Mouse (Mus musculus) midbrain, embryonic 16.5 days (tissue): ENCODE measurements at regions not wholly inside any gene's neighbourhood (a gene's known extent, or its start where the extent isn't known, plus 50 kb on each side); places are given as distances from the start of the nearest gene placed in this dataset.

Experiments
- ATAC-seq: fragments of 200-750 bp; cut with Nextera tagmentation; 2 replicates; pipeline ENCODE4 v1.8.0; 2017; ENCODE audit warnings: moderate TSS enrichment
- H3K27ac ChIP-seq: fragments of 300-500 bp; sonication (generic); 2 replicates; pipeline ENCODE4 v1.5.1; 2014; ENCODE audit warnings: mild to moderate bottlenecking, low read length, mixed read lengths
- H3K27me3 ChIP-seq: fragments of 300-500 bp; sonication (generic); 2 replicates; pipeline ENCODE4 v1.6.1; 2014; ENCODE audit warnings: low read depth, low read length, mixed read lengths; ENCODE audit not compliant: control insufficient read depth, insufficient read depth
- H3K36me3 ChIP-seq: fragments of 300-500 bp; sonication (generic); 2 replicates; pipeline ENCODE4 v1.6.1; 2014; ENCODE audit warnings: mild to moderate bottlenecking, low read length, moderate library complexity, mixed read lengths; ENCODE audit not compliant: control insufficient read depth, insufficient read depth
- H3K4me1 ChIP-seq: fragments of 300-500 bp; sonication (generic); 2 replicates; pipeline ENCODE4 v1.6.1; 2014; ENCODE audit warnings: mild to moderate bottlenecking, low read length, mixed read lengths; ENCODE audit not compliant: control insufficient read depth, insufficient read depth
- H3K4me2 ChIP-seq: fragments of 300-500 bp; sonication (generic); 2 replicates; pipeline ENCODE4 v1.6.1; 2014; ENCODE audit warnings: mild to moderate bottlenecking, low read length, mixed read lengths
- H3K4me3 ChIP-seq: fragments of 300-500 bp; sonication (generic); 2 replicates; pipeline ENCODE4 v1.5.1; 2014; ENCODE audit warnings: low read depth, mild to moderate bottlenecking, low read length, moderate library complexity, mixed read lengths
- H3K9ac ChIP-seq: fragments of 300-500 bp; sonication (generic); 2 replicates; pipeline ENCODE4 v1.6.1; 2014; ENCODE audit warnings: low read depth, low read length, mixed read lengths
- H3K9me3 ChIP-seq: fragments of 300-500 bp; sonication (generic); replicated peaks from 2 replicates; pipeline ENCODE4 v1.6.1; 2014; ENCODE audit warnings: mild to moderate bottlenecking, low read length, mixed read lengths; ENCODE audit not compliant: control insufficient read depth, poor library complexity, severe bottlenecking
- WGBS: fragments of 180-500 bp; shearing (Covaris S2); extraction: QIAGEN DNeasy Blood & Tissue Kit; methylation state at CpG from one replicate; pipeline ENCODE4 v1.1.7; 2014; 5-methylcytosine and 5-hydroxymethylcytosine counted together

- Histone ChIP-seq H3K27ac (no peak overlapping the region), H3K4me1 (no peaks in the 10 kb centered on the region; the same call in 1 of the 2 replicates), H3K4me2 (no peak overlapping the region), H3K36me3 (no peaks in the 10 kb centered on the region), H3K9ac (no peak overlapping the region), H3K4me3 (no peak overlapping the region), H3K27me3 (no peaks in the 10 kb centered on the region), H3K9me3 (no peaks in the 10 kb centered on the region)
- 62% methylated on average over 7 of the region's 7 CpGs for WGBS
- no peak for ATAC-seq
Observed at GRCm38 (mm10) chr16:23838696-23839095, 52.1 kb downstream of the Sst start.

DNA sequence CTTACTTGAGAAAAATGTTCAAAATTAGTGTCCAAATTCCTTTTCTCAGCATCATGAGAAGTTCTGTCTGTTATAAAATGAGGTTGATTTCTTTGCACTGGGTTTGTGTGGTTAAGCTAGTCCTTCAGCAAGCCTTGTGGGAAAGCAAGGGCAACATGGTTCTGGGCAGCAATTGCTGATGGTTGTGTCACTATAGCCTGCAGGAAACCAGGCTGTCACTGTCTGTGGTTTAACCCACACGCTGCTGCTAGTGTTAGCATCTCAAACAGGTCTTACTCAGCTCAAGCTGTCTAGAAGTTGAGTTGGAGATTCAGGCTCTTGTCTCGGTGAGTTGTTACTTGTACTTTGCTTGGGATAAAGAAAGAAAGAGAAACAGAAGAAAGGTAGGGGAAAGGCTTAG lies 52.6 kb downstream of the Sst start:
- no peaks in the 10 kb centered on the region; the same call in 1 of the 2 replicates for H3K4me1 ChIP-seq
- no peaks in the 10 kb centered on the region for H3K9me3 ChIP-seq
- no peak overlapping the region for H3K4me3 ChIP-seq
- no peaks in the 10 kb centered on the region for H3K36me3 ChIP-seq
- no peak overlapping the region for H3K27ac ChIP-seq
- H3K4me2 ChIP-seq = no peak overlapping the region
- WGBS = 72% methylated on average over 2 of the region's 2 CpGs
- H3K27me3 ChIP-seq = no peaks in the 10 kb centered on the region
- H3K9ac ChIP-seq = no peak overlapping the region
- no peak for ATAC-seq

DNA sequence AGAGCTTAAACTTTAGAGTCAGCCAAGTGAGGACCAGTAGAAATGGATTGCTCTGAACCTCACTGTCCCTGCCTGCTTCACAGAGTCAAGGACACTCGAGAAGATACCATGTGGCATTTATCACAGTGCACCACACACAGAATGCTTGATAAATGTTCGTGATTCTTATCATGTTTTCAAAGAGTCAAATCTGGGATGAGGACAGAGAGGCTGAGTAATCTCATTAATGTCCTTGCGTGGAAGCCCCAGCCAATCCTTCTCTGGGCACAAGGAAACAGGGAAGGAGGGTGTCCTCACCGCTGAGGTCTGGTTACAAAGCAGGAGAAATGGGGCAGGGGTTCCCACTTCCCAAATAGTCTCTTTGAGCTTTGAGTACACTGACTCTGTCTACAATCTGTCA lies 55.8 kb downstream of the Sst start:
- no peak for ATAC-seq
- Histone ChIP-seq H3K9me3 (no peaks in the 10 kb centered on the region), H3K4me2 (no peak overlapping the region), H3K27ac (no peak overlapping the region), H3K36me3 (no peaks in the 10 kb centered on the region), H3K4me1 (no peaks in the 10 kb centered on the region; the same call in 1 of the 2 replicates), H3K9ac (no peak overlapping the region), H3K27me3 (no peaks in the 10 kb centered on the region), H3K4me3 (no peak overlapping the region)
- WGBS = 66% methylated on average over 4 of the region's 4 CpGs

- Histone ChIP-seq H3K4me3 (no peak overlapping the region), H3K36me3 (no peaks in the 10 kb centered on the region), H3K9me3 (no peaks in the 10 kb centered on the region), H3K27me3 (no peaks in the 10 kb centered on the region), H3K4me2 (no peak overlapping the region), H3K27ac (no peak overlapping the region), H3K4me1 (no peaks in the 10 kb centered on the region; the same call in 1 of the 2 replicates), H3K9ac (no peak overlapping the region)
- WGBS = 46% methylated on average over 2 of the region's 2 CpGs
- ATAC-seq = no peak
Observed at GRCm38 (mm10) chr16:23833603-23834002, 57.2 kb downstream of the Sst start.

DNA sequence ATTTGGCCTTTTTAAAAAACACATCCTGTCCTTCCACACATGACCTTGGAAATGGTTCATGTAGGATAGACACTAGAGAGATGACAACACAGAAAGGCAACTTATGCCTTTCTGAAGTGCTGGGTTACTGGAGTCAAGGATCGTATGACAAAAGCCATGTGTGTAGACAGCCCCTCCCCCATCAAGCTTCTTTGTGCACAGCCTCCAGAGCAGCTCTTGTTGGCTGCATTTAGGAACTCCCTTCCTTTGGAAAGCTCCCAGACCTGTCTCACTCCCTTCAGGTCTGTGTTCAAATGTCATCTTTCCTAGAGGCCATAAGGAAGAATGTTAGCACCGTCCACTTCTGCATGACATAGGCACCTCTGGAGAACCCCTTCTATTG lies 57.7 kb downstream of the Sst start:
- peak overlapping the region; percentile 9; the same call in 1 of the 2 replicates for H3K27ac ChIP-seq
- 0 out of 2 replicates have a peak, but pooled peaks have one; percentile 22 for ATAC-seq
- 59% methylated on average over 2 of the region's 2 CpGs for WGBS

DNA sequence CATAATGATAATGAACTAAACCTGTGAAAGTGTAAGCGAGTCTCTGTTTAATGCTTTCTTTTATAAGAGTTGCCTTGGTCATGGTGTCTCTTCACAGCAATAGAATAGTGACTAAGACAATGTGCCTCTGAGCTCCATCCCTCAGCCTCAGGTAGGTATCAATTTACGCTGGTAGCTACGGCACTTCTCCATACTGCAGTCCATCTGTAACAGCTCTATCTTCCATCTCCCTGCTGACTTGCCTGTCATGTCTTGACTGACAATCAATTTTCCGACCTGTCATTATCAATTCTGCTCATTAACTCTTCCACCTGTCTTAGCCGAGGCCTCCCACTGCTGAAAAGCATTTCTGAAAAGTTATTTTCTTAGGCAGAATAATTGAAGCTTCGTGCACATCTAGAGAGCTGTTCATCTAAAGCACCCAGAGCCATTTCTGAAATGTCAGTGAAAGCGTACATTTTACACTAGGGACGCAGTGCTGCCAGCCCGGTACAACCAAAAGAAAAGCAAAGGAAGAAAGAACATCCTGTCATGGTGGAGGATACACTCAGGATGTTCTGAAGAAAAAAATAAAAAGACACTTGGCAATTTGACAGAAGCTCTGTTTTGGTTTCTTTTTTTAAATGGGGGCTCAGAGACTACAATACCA lies 58.2 kb downstream of the Sst start:
- Histone ChIP-seq H3K9me3 (no peaks in the 10 kb centered on the region), H3K27ac (0 out of 2 replicates have a peak overlapping the region, but pooled peaks have one; percentile 9), H3K4me3 (no peak overlapping the region), H3K27me3 (no peaks in the 10 kb centered on the region), H3K4me2 (no peak overlapping the region), H3K9ac (no peak overlapping the region), H3K4me1 (no peaks in the 10 kb centered on the region), H3K36me3 (no peaks in the 10 kb centered on the region)
- peak; percentile 67 for ATAC-seq
- 57% methylated on average over 9 of the region's 9 CpGs for WGBS

More for the DNA sequence above, 57.7 kb downstream of the Sst start:
- H3K9ac ChIP-seq = no peak overlapping the region
- H3K36me3 ChIP-seq = no peaks in the 10 kb centered on the region
- H3K4me1 ChIP-seq = no peaks in the 10 kb centered on the region
- H3K27me3 ChIP-seq = no peaks in the 10 kb centered on the region
- no peak overlapping the region for H3K4me3 ChIP-seq
- H3K9me3 ChIP-seq = no peaks in the 10 kb centered on the region
- no peak overlapping the region for H3K4me2 ChIP-seq

DNA sequence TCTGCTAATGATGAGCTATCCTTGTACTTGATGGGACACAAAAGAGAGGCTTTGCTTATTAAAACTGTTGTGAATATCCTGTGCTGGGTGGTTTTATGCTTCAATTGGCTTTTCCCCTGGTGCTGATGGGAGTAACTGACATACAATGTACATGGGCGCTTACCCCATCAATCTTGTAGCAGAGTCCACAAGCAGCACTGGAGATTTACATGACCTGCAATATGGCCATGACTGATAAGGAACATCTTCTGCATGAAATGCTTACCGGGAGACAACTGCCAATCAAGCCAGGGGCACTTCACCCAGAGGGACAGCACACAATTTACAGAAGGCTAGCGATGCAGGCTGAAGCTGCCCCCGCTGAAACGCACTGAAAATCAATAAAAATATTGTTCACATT lies 65.1 kb downstream of the Sst start:
- ATAC-seq = peak; percentile 77

DNA sequence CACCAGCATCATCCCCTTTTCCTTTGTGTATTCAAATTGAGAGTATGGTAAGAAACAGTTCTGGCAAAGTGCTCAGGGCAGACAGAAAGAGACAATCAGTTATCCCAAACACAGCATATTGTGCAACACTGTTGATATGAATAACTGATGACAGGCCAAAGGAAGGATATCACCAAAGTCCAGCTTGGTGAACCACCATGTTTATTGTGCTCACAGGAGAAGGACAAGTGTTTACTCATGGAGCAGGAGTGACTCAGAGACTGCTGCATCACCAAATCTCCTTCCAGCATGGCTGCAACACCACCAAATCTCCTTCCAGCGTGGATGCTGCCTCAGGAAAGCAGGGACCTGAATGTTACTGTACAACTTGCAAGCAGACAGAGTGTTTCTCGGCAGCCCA lies 105.5 kb downstream of the Sst start:
- Histone ChIP-seq H3K27ac (no peak overlapping the region), H3K9me3 (no peaks in the 10 kb centered on the region), H3K4me1 (no peaks in the 10 kb centered on the region), H3K4me3 (no peak overlapping the region), H3K27me3 (no peaks in the 10 kb centered on the region), H3K9ac (no peak overlapping the region), H3K36me3 (no peaks in the 10 kb centered on the region), H3K4me2 (no peak overlapping the region)
- 86% methylated on average over 2 of the region's 2 CpGs for WGBS
- no peak for ATAC-seq

More for the DNA sequence above, 65.1 kb downstream of the Sst start:
- 63% methylated on average over 5 of the region's 5 CpGs for WGBS
- H3K4me2 ChIP-seq = no peak overlapping the region
- H3K36me3 ChIP-seq = no peaks in the 10 kb centered on the region
- no peak overlapping the region for H3K27ac ChIP-seq
- H3K27me3 ChIP-seq = no peaks in the 10 kb centered on the region
- 0 out of 2 replicates have a peak, but pooled peaks cover 3% of the 10 kb centered on the region for H3K4me1 ChIP-seq
- no peaks in the 10 kb centered on the region for H3K9me3 ChIP-seq
- no peak overlapping the region for H3K9ac ChIP-seq
- H3K4me3 ChIP-seq = no peak overlapping the region

GRCm38 (mm10) chr16:23784021-23784897 lies 106.5 kb downstream of the Sst start:
- Histone ChIP-seq H3K4me3 (no peak overlapping the region), H3K4me2 (no peak overlapping the region), H3K9ac (no peak overlapping the region), H3K36me3 (no peaks in the 10 kb centered on the region), H3K27me3 (no peaks in the 10 kb centered on the region), H3K9me3 (no peaks in the 10 kb centered on the region), H3K4me1 (no peaks in the 10 kb centered on the region), H3K27ac (no peak overlapping the region)
- ATAC-seq = no peak
- 72% methylated on average over 6 of the region's 6 CpGs for WGBS
